In the genomic region with DNA sequence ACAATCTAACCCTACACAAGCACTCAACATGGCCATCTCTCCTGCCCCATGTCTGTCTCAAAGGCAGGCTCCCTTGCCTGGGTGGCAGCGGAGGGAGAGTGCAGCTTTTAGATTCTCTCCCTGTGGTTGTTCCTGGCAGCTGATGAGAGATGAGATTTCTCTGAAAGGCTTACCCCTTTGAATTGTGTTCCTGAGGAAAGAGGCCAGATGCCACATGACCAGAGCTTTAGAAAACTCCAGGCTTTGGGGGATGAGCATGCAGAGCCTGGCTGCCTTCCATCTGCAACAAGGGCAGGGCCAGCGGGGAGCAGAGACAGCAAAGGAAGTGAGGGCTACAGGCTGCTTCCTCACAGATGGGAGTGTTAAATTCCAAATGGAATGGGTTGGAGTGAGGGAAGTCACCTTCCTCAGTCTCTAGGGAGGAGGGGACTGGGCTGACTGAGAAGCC, we compare ENCODE assay signal across 9 mouse cellular contexts. TPM values are rescaled to one million over a fixed set of nuclear protein-coding genes. Genes with fewer than 3 reads are reported as not detected.
DNase-seq lines count a peak whose midpoint lies in the region; ATAC-seq lines count a peak whose summit lies in the region.
"Had no signal": no experiment of that assay in that cellular context is flagged by ENCODE, and none has a peak within 500 bp of the region (broad histone marks: within the 10 kb centered on the region; RNA-seq: fewer than 3 reads in every experiment).

No protein-coding gene starts in this region.

- no peaks in the 10 kb centered on the region for H3K36me3 ChIP-seq in embryonic facial prominence, embryonic 14.5 days (ENCODE audit: control insufficient read depth, insufficient read depth, low read length)
- no peaks in the 10 kb centered on the region for H3K36me3 ChIP-seq in hindbrain, embryonic 15.5 days
- H3K36me3 ChIP-seq: stomach, embryonic 15.5 days had no signal

- no peak overlapping the region for H3K27ac ChIP-seq in embryonic facial prominence, embryonic 14.5 days (replicated peaks; ENCODE audit: low read depth, low read length)
- peak overlapping the region; percentile 57 for H3K27ac ChIP-seq in hindbrain, embryonic 15.5 days (replicated peaks)
- H3K27ac ChIP-seq: stomach, embryonic 15.5 days had no signal

- no peaks in the 10 kb centered on the region for H3K27me3 ChIP-seq in embryonic facial prominence, embryonic 14.5 days (replicated peaks; ENCODE audit: control insufficient read depth, insufficient read depth, low read length)
- no peaks in the 10 kb centered on the region for H3K27me3 ChIP-seq in hindbrain, embryonic 15.5 days
- H3K27me3 ChIP-seq: stomach, embryonic 15.5 days had no signal

- no peaks in the 10 kb centered on the region for H3K4me1 ChIP-seq in embryonic facial prominence, embryonic 14.5 days (ENCODE audit: control insufficient read depth, insufficient read depth, low read length)
- peaks cover 22% of the 10 kb centered on the region for H3K4me1 ChIP-seq in hindbrain, embryonic 15.5 days (replicated peaks)
- H3K4me1 ChIP-seq: stomach, embryonic 15.5 days had no signal

- no peaks in the 10 kb centered on the region for H3K9me3 ChIP-seq in embryonic facial prominence, embryonic 14.5 days (ENCODE audit: control insufficient read depth, low read length)
- H3K9me3 ChIP-seq in hindbrain, embryonic 15.5 days, result no peaks in the 10 kb centered on the region
- H3K9me3 ChIP-seq: stomach, embryonic 15.5 days had no signal

- no peak overlapping the region for H3K9ac ChIP-seq in embryonic facial prominence, embryonic 14.5 days (ENCODE audit: low read depth, low read length)
- no peak overlapping the region for H3K9ac ChIP-seq in hindbrain, embryonic 15.5 days
- H3K9ac ChIP-seq: stomach, embryonic 15.5 days had no signal

- no peak for ATAC-seq in embryonic facial prominence, embryonic 14.5 days (ENCODE audit: low read depth)
- peak; percentile 92 for ATAC-seq in hindbrain, embryonic 15.5 days (ENCODE audit: low FRiP score, low read depth)

- 17% methylated on average over 2 of the region's 2 CpGs for WGBS in embryonic facial prominence, embryonic 14.5 days
- 23% methylated on average over 2 of the region's 2 CpGs for WGBS in hindbrain, embryonic 15.5 days

- no peak overlapping the region for H3K4me2 ChIP-seq in embryonic facial prominence, embryonic 14.5 days (ENCODE audit: low read depth, low read length)
- H3K4me2 ChIP-seq in hindbrain, embryonic 15.5 days, result no peak overlapping the region
- H3K4me2 ChIP-seq: stomach, embryonic 15.5 days had no signal

- H3K4me3 ChIP-seq in embryonic facial prominence, embryonic 14.5 days (ENCODE audit: low read depth, low read length), result no peak overlapping the region
- H3K4me3 ChIP-seq in hindbrain, embryonic 15.5 days, result no peak overlapping the region
- H3K4me3 ChIP-seq: stomach, embryonic 15.5 days had no signal

- DNase-seq in Muller cell, postnatal 12 days (ENCODE audit: inconsistent ontology term), result peak; percentile 93
- peak; percentile 60 for DNase-seq in adrenal gland, postnatal 10 days
- peak; percentile 58 for DNase-seq in embryonic facial prominence, embryonic 14.5 days (ENCODE audit: low spot score)
- DNase-seq in lung, postnatal 4 days, result peak; percentile 8 to 47
- DNase-seq in telencephalon, adult 2 months (ENCODE audit: low read depth, low spot score), result peak; percentile 60
- DNase-seq in urinary bladder, adult 2 months (ENCODE audit: low spot score), result no peak
- DNase-seq in spleen, postnatal 14 days (ENCODE audit: low spot score in 2 of 2), result no peak

RNA-seq across cellular contexts. Expression of gene Rbfox1, which starts 26.7 kb away (rescaled TPM):
- 10 to 100 TPM in 1 of 2 experiments, 1 to 10 TPM in 1; 5.0 to 12.9 TPM for total RNA-seq in adrenal gland, postnatal 10 days (2021)
- polyA plus RNA-seq in embryonic facial prominence, embryonic 14.5 days (2014; fragmentation: Nextera tagmentation; extraction: Ambion mirVana), result 11.7 and 13.9 TPM in 2 replicates
- polyA plus RNA-seq in hindbrain, embryonic 15.5 days (2015; fragmentation: Nextera tagmentation; extraction: Ambion mirVana), result 215 and 254 TPM in 2 replicates
- polyA plus RNA-seq in urinary bladder, adult 2 months (2012; rRNA removed), result 0.14 and 0.25 TPM in 2 replicates

Comparison
In these comparisons a context has a peak if more than half of its experiments do, and no peak if none do; other contexts are left out.
1. DNase-seq: peak in Muller cell, postnatal 12 days (single experiment), adrenal gland, postnatal 10 days (single experiment), embryonic facial prominence, embryonic 14.5 days (single experiment), lung, postnatal 4 days (2 of 2) and telencephalon, adult 2 months (single experiment); none in urinary bladder, adult 2 months (single experiment) and spleen, postnatal 14 days (0 of 2).
2. RNA of gene Rbfox1, which starts 26.7 kb away (polyA plus RNA-seq): 215 to 254 TPM in hindbrain, embryonic 15.5 days; 11.7 to 13.9 TPM in embryonic facial prominence, embryonic 14.5 days and 0.14 to 0.25 TPM in urinary bladder, adult 2 months; every median in the first group is over 10 times any median in the second.